Mouse (Mus musculus): ENCODE results near the gene Ahcy. TPM values are rescaled to one million over a fixed set of nuclear protein-coding genes. Genes with fewer than 3 reads are reported as not detected.
"Not testable (repeated sequence)": the region's sequence is repeated elsewhere in the genome, so short reads cannot be mapped to it uniquely, and the experiment has no call there.

Ahcy gene
- total RNA-seq, 2 experiments from 2014 or later = 14.0 to 14.5 TPM

DNA sequence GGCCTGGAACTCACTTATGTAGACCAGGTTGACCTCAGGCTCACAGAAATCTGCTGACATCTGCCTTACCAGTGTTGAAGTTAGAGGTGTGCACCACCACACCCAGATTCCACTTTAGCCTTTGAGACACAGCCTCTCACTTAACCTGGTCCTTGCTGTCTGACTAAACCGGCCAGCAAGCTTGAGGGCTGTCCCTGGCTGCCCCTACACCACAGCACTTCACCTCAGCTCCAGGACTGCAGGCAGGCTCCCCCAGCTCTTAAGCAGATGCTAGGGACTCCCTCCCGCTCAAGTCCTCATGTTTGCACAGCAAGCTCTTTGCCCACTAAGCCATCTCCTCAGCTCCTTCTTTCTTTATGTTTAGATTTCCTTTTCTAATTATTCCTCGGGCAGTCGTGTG lies 34.3 kb downstream of the Ahcy start:
- no peak for DNase-seq (ENCODE audit: low spot score in 2 of 2)
- intact Hi-C loops (cut with DNase I) = no loop called here

- intact Hi-C loops (cut with DNase I) = no loop called here
- DNase-seq (ENCODE audit: low spot score in 2 of 2) = no peak
Measured at GRCm38 (mm10) chr2:155032938-155033710, 41.2 kb downstream of the Ahcy start.

DNA sequence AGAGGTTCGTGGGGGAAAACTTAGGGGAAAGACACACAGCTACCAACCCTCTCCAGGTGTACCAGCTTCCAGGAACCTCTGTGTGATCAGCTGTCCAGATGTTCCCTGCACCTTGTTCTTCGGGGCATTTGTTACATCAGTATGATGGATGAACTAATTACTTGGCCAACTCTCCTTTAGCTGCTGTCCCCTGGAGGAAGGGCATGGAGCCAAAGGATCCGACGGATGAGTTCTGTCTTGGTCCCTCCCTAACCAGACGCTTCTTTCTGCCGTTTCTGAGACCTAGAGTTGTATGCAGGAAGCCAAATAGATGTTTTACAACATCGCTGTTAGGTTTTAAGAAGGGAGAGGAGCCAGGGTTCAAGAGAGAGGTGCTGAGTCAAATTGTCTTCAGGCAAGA lies 43.5 kb downstream of the Ahcy start:
- no peak for DNase-seq (ENCODE audit: low spot score in 2 of 2)
- intact Hi-C loops (cut with DNase I) = loop anchor here (1.0 kb wide), 1 partner anchor 17 kb away; no protein-coding TSS in a partner anchor

DNA sequence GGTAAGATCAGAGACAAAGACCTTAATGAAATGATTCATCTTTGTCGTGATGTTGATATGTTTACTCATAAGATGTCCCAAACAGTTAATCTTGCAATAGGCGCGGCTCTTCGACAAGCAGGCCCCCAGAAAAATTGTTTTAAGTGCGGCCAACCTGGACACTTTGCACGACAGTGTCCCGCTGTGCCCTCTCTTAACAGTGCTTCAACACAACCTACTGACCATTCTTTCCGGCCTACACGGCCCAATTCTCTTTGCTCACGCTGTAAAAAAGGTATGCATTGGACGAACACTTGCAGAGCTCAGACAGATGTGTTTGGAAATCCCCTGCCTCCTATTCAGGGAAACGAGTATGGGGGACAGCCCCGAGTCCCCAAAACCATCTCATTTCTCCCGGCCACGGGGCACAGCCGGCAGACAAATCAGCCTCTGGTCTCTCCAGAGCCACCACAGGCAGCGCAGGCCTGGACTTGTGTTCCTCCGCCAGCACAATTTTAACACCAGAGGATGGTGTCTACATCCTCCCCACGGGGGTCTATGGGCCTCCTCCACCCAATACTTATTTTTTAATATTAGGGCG lies 54.0 kb downstream of the Ahcy start:
- DNase-seq (ENCODE audit: low spot score in 2 of 2); intact Hi-C loops (cut with DNase I): not testable (repeated sequence)

DNA sequence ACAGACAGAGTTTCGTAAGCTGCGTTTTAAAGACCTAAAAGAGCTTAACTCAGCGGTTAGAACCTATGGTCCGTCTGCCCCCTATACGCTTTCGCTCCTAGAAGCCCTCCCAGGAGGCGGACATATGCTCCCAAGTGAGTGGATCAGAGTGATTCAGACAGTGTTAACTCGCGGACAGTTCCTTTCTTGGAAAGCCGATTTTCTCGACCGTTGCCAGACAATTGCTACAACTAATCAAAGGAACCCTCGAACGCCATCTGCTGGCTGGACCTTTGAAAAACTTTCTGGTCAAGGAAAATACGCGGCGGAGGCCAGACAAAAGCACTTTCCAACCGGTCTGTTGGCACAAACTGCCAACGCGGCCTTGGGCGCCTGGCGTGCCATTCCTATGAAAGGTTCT lies 54.6 kb downstream of the Ahcy start:
- peak; percentile 84 to 92 for DNase-seq (ENCODE audit: low spot score in 2 of 2)
- intact Hi-C loops (cut with DNase I) = no loop called here

GRCm38 (mm10) chr2:155018762-155019641 lies 55.3 kb downstream of the Ahcy start:
- DNase-seq (ENCODE audit: low spot score in 2 of 2) = peak; percentile 63 to 73
- intact Hi-C loops (cut with DNase I) = no loop called here

- intact Hi-C loops (cut with DNase I); DNase-seq (ENCODE audit: low spot score in 2 of 2): not testable (repeated sequence)
Measured at GRCm38 (mm10) chr2:155018251-155018755, 56.0 kb downstream of the Ahcy start, which contains the start of gene Gm14226. TSS of gene Gm14226 (plus strand) at chr2:155018266.

DNA sequence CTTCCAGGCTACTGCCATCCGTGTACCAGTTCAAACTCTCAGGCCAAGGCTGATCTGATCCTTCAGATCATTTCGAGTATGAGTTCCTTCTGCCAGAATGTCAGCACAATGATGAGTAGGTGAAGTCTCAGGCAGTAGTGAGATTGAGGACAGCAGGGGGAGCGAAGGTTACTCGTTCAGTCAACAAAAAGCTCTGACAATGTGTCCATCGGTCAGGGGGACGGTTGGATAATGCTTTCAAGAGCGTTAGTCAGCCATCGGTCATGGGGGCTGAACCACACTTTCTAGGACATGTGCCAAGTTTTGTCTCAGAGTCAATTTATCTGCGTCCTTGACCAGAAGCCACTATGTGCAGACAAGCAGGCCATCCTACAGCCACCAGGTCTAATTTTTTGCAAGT lies 57.5 kb downstream of the Ahcy start:
- intact Hi-C loops (cut with DNase I); DNase-seq (ENCODE audit: low spot score in 2 of 2): not testable (repeated sequence)

- DNase-seq (ENCODE audit: low spot score in 2 of 2) = no peak
- intact Hi-C loops (cut with DNase I) = no loop called here
Measured at GRCm38 (mm10) chr2:155012991-155013390, 61.3 kb downstream of the Ahcy start.

DNA sequence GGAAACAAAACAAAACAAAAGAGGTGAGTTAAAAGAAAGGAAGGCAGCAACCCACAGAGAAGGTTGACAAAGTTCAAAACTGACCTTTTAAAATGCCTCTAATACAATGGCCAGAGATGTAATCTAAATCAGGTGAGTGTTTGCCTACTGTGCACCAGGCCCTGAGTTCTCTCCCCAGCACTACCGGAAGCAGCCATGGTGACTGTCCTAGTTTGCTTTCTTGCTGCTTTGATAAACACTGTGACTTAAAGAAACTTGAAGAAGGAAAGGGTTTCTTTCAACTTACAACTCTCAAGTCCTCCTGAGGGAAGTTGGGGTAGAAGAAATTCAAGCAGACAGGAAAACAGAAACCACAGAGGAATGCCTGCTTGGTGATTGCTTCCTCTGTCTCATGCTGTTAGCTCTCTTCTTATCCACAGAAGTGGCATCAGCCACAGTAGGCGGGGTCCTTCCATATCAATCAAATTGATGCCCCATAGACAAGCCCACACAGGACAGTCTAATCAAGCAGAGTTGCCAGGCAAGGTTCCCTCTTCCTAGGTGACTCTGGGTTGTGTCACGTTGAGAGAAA lies 63.1 kb downstream of the Ahcy start:
- intact Hi-C loops (cut with DNase I) = no loop called here
- DNase-seq (ENCODE audit: low spot score in 2 of 2) = no peak

Other genes with a start within 250 kb of the Ahcy start
- gene Eif2s2, start 181.6 kb downstream of the Ahcy start, total RNA-seq (2021) = 10 to 100 TPM; 47.1 to 48.5 TPM
- under 1 TPM; 0.11 to 0.16 TPM for gene Gm14226, start 56.2 kb downstream of the Ahcy start, total RNA-seq (2021)
- gene Itch, start 59.0 kb upstream of the Ahcy start, total RNA-seq (2021) = 10 to 100 TPM; 52.0 to 52.1 TPM
- 100 to 1,000 TPM; 286 to 313 TPM for gene Dynlrb1, start 162.0 kb upstream of the Ahcy start, total RNA-seq (2021)
- gene Map1lc3a, start 201.8 kb upstream of the Ahcy start, total RNA-seq (2021) = 100 to 1,000 TPM; 346 to 373 TPM

All from left cerebral cortex, postnatal 25 days (tissue).